Mouse (Mus musculus) stomach, adult 2 months (tissue): ENCODE data around the gene C2. TPM values are rescaled to one million over a fixed set of nuclear protein-coding genes. Genes with fewer than 3 reads are reported as not detected.

Experiments used
- polyA plus RNA-seq: library from polyadenylated mRNA; depleted of rRNA; stranded (reverse); fragments of >200 nt; gene quantifications from 2 replicates; pipeline ENCODE4 v1.2.3, GENCODE M21; 2012; rRNA removed

The C2 gene
- 1.9 and 2.3 TPM in 2 replicates for polyA plus RNA-seq

GRCm38 (mm10) chr17:34898160-34898586 lies at the start of gene C2, which contains the start of gene Ehmt2:
Gene C2 (minus strand): TSS chr17:34898265.
Gene Ehmt2 (plus strand): TSS chr17:34898469.

GRCm38 (mm10) chr17:34931061-34931734 lies 33.1 kb upstream of the C2 start, which contains the start of gene Neu1:
Gene Neu1 (plus strand): TSS chr17:34931253.

GRCm38 (mm10) chr17:34913930-34914665 lies 16.0 kb upstream of the C2 start, which contains the start of gene Slc44a4:
Gene Slc44a4 (plus strand): TSS chr17:34914466.

GRCm38 (mm10) chr17:34881683-34882310 lies 16.3 kb downstream of the C2 start, which contains the start of gene Gm20547:
Gene Gm20547 (minus strand): TSS chr17:34882042.

GRCm38 (mm10) chr17:34879336-34879879 lies 18.7 kb downstream of the C2 start, which contains the start of gene Zbtb12:
Gene Zbtb12 (plus strand): TSS chr17:34879483.

GRCm38 (mm10) chr17:34862416-34863081 lies 35.5 kb downstream of the C2 start, which contains the start of gene Cfb:
Gene Cfb (minus strand): TSS chr17:34862518.

GRCm38 (mm10) chr17:34849722-34850516 lies 48.1 kb downstream of the C2 start, which contains the start of the genes Skiv2l and Nelfe:
Gene Skiv2l (minus strand): TSS chr17:34850210.
Gene Nelfe (plus strand): TSS chr17:34850391.

GRCm38 (mm10) chr17:34836856-34837221 lies 61.2 kb downstream of the C2 start, which contains the start of the genes Stk19 and Dxo:
Gene Stk19 (minus strand): TSS chr17:34836945.
Gene Dxo (plus strand): TSS chr17:34837019.

Other genes starting within 250 kb of the C2 start
- 14.8 and 21.3 TPM in 2 replicates for gene Tnxb, start 227.7 kb downstream of the C2 start, polyA plus RNA-seq
- 9.3 and 13.4 TPM in 2 replicates for gene C4b, start 154.4 kb downstream of the C2 start, polyA plus RNA-seq
- gene Cyp21a1, start 93.7 kb downstream of the C2 start, polyA plus RNA-seq, result 1.1 and 3.1 TPM in 2 replicates
- gene Stk19, start 61.3 kb downstream of the C2 start, polyA plus RNA-seq, result 31.6 and 34.6 TPM in 2 replicates
- gene Dxo, start 61.2 kb downstream of the C2 start, polyA plus RNA-seq, result 34.4 and 36.4 TPM in 2 replicates
- gene Skiv2l, start 48.1 kb downstream of the C2 start, polyA plus RNA-seq, result 44.5 and 47.7 TPM in 2 replicates
- gene Nelfe, start 47.9 kb downstream of the C2 start, polyA plus RNA-seq, result 11.5 and 13.1 TPM in 2 replicates
- gene Cfb, start 35.7 kb downstream of the C2 start, polyA plus RNA-seq, result 1.7 and 2.0 TPM in 2 replicates
- gene Zbtb12, start 18.8 kb downstream of the C2 start, polyA plus RNA-seq, result 3.6 and 3.9 TPM in 2 replicates
- not detected in 2 replicates for gene Gm20547, start 16.2 kb downstream of the C2 start, polyA plus RNA-seq
- gene Ehmt2, start 204 bp upstream of the C2 start, polyA plus RNA-seq, result 126 and 127 TPM in 2 replicates
- gene Slc44a4, start 16.2 kb upstream of the C2 start, polyA plus RNA-seq, result 48.6 and 48.7 TPM in 2 replicates
- gene Neu1, start 33.0 kb upstream of the C2 start, polyA plus RNA-seq, result 30.4 and 43.8 TPM in 2 replicates
- 31.1 and 45.6 TPM in 2 replicates for gene Hspa1b, start 61.0 kb upstream of the C2 start, polyA plus RNA-seq
- gene Gm20481, start 71.6 kb upstream of the C2 start, polyA plus RNA-seq, result not detected in 2 replicates
- 16.4 and 25.7 TPM in 2 replicates for gene Hspa1a, start 73.9 kb upstream of the C2 start, polyA plus RNA-seq
- 0.34 and 0.59 TPM in 2 replicates for gene Hspa1l, start 74.4 kb upstream of the C2 start, polyA plus RNA-seq
- 43.9 and 62.3 TPM in 2 replicates for gene Lsm2, start 83.6 kb upstream of the C2 start, polyA plus RNA-seq
- gene Vars, start 102.7 kb upstream of the C2 start, polyA plus RNA-seq, result 95.5 and 126 TPM in 2 replicates
- gene Vwa7, start 118.3 kb upstream of the C2 start, polyA plus RNA-seq, result 1.9 and 2.2 TPM in 2 replicates
- 0.58 and 1.9 TPM in 2 replicates for gene Sapcd1, start 129.8 kb upstream of the C2 start, polyA plus RNA-seq
- 2.6 and 5.6 TPM in 2 replicates for gene Msh5, start 148.5 kb upstream of the C2 start, polyA plus RNA-seq
- gene Clic1, start 151.7 kb upstream of the C2 start, polyA plus RNA-seq, result 131 and 147 TPM in 2 replicates
- 16.3 and 20.7 TPM in 2 replicates for gene Ddah2, start 160.8 kb upstream of the C2 start, polyA plus RNA-seq
- 243 and 312 TPM in 2 replicates for gene Ly6g6c, start 167.1 kb upstream of the C2 start, polyA plus RNA-seq
- gene Mpig6b, start 167.9 kb upstream of the C2 start, polyA plus RNA-seq, result 0.42 and 0.65 TPM in 2 replicates
- gene Ly6g6e, start 178.6 kb upstream of the C2 start, polyA plus RNA-seq, result 99.6 and 112 TPM in 2 replicates
- gene Ly6g6d, start 179.8 kb upstream of the C2 start, polyA plus RNA-seq, result 5.1 and 6.4 TPM in 2 replicates
- 1.2 and 2.0 TPM in 2 replicates for gene Ly6g6f, start 187.3 kb upstream of the C2 start, polyA plus RNA-seq
- gene Abhd16a, start 191.0 kb upstream of the C2 start, polyA plus RNA-seq, result 88.7 and 152 TPM in 2 replicates
- gene Ly6g5c, start 210.0 kb upstream of the C2 start, polyA plus RNA-seq, result 1.4 TPM in 1 of 2 replicates, not detected in the other
- gene Ly6g5b, start 217.2 kb upstream of the C2 start, polyA plus RNA-seq, result 1.2 and 2.2 TPM in 2 replicates
- 9.3 and 11.8 TPM in 2 replicates for gene Gpank1, start 223.2 kb upstream of the C2 start, polyA plus RNA-seq
- 258 and 301 TPM in 2 replicates for gene Csnk2b, start 223.8 kb upstream of the C2 start, polyA plus RNA-seq
- 13.7 and 19.0 TPM in 2 replicates for gene D17H6S53E, start 228.1 kb upstream of the C2 start, polyA plus RNA-seq
- gene Apom, start 233.8 kb upstream of the C2 start, polyA plus RNA-seq, result 0.08 and 0.20 TPM in 2 replicates
- 92.9 and 94.1 TPM in 2 replicates for gene Bag6, start 236.9 kb upstream of the C2 start, polyA plus RNA-seq